Mouse (Mus musculus): ENCODE data around the gene Cdcp2. TPM values are rescaled to one million over a fixed set of nuclear protein-coding genes. Genes with fewer than 3 reads are reported as not detected.

The Cdcp2 gene
- polyA plus RNA-seq, 1 experiment: not detected

DNA sequence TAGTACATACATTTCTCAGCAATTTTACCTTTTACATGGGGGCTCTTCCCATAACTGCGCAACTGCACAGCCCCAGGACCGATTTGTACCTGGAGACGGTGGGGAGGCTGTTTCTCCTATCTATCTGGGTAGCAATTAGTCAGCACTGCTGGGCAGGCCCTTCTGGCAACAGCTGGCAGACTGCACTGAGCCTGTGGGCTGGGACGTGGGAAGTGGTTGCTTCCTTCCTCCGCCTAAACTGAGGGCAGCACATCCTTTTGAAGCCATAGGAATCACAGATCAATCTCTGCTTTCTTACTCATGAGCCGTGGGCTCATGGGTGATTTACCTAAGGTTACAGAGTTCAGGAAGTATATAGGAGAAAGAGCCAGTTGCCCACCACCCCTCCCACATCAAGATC is 37.9 kb upstream of the Cdcp2 start:
- peaks cover 65% of the 10 kb centered on the region for H3K36me3 ChIP-seq (ENCODE audit: control insufficient read depth, insufficient read depth, low read length)
- TF ChIP-seq CTCF (IDR thresholded peaks at IDR 0.05; ENCODE audit: extremely low read depth, insufficient read length, insufficient replicate concordance, low read depth, low read length): no peak
- no peak for TF ChIP-seq POLR2A (IDR thresholded peaks at IDR 0.05; ENCODE audit: low read depth, low read length)
- H3K4me3 ChIP-seq (ENCODE audit: low read depth, low read length): no peak overlapping the region
- 68% methylated on average over 6 of the region's 6 CpGs for WGBS
- no peak overlapping the region for H3K27ac ChIP-seq (ENCODE audit: insufficient read depth, low read depth, low read length)
- no peaks in the 10 kb centered on the region for H3K4me1 ChIP-seq (ENCODE audit: control insufficient read depth, insufficient read depth, insufficient read length, low read length)
- H3K27me3 ChIP-seq (ENCODE audit: control insufficient read depth, insufficient read depth, low read length): no peaks in the 10 kb centered on the region

DNA sequence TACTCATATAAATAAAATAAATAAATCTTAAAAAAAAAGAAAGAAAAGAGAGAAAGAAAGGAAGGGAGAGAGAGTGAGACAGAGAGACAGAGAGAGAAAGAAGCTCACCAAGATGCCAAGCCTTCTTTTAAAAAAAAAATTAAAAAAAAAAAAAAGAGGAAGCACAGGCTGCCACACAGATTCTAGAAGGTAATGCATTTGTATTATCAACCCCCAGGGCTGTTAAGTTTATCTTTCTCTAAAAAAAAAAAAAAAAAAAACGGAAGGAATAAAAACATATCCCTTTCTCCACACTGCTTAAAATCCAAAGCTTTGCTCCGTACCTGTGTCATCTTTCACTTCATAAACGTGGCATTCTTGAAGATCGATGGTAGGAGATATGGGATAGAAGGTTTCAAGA is 35.1 kb upstream of the Cdcp2 start:
- no peak for TF ChIP-seq POLR2A (IDR thresholded peaks at IDR 0.05; ENCODE audit: low read depth, low read length)
- Histone ChIP-seq H3K4me3 (ENCODE audit: low read depth, low read length) (no peak overlapping the region), H3K27ac (ENCODE audit: insufficient read depth, low read depth, low read length) (no peak overlapping the region), H3K27me3 (ENCODE audit: control insufficient read depth, insufficient read depth, low read length) (no peaks in the 10 kb centered on the region), H3K36me3 (ENCODE audit: control insufficient read depth, insufficient read depth, low read length) (peaks cover 56% of the 10 kb centered on the region), H3K4me1 (ENCODE audit: control insufficient read depth, insufficient read depth, insufficient read length, low read length) (peaks cover 3% of the 10 kb centered on the region; the same call in 1 of the 2 replicates)
- 86% methylated on average over 4 of the region's 4 CpGs for WGBS

- Histone ChIP-seq H3K27me3 (ENCODE audit: control insufficient read depth, insufficient read depth, low read length) (no peaks in the 10 kb centered on the region), H3K27ac (ENCODE audit: insufficient read depth, low read depth, low read length) (no peak overlapping the region), H3K4me3 (ENCODE audit: low read depth, low read length) (no peak overlapping the region), H3K36me3 (ENCODE audit: control insufficient read depth, insufficient read depth, low read length) (peaks cover 43% of the 10 kb centered on the region), H3K4me1 (ENCODE audit: control insufficient read depth, insufficient read depth, insufficient read length, low read length) (peaks cover 8% of the 10 kb centered on the region; the same call in 1 of the 2 replicates)
- TF ChIP-seq CTCF (IDR thresholded peaks at IDR 0.05; ENCODE audit: extremely low read depth, insufficient read length, insufficient replicate concordance, low read depth, low read length) (no peak), POLR2A (IDR thresholded peaks at IDR 0.05; ENCODE audit: low read depth, low read length) (no peak)
- 66% methylated on average over 3 of the region's 3 CpGs for WGBS
These were observed 33.5 kb upstream of the Cdcp2 start for GRCm38 (mm10) chr4:107063214-107063613.

GRCm38 (mm10) chr4:107064394-107065098 is 32.1 kb upstream of the Cdcp2 start:
- Histone ChIP-seq H3K27me3 (ENCODE audit: control insufficient read depth, insufficient read depth, low read length) (no peaks in the 10 kb centered on the region), H3K36me3 (ENCODE audit: control insufficient read depth, insufficient read depth, low read length) (peaks cover 33% of the 10 kb centered on the region), H3K4me3 (ENCODE audit: low read depth, low read length) (no peak overlapping the region), H3K4me1 (ENCODE audit: control insufficient read depth, insufficient read depth, insufficient read length, low read length) (peaks cover 8% of the 10 kb centered on the region; the same call in 1 of the 2 replicates), H3K27ac (ENCODE audit: insufficient read depth, low read depth, low read length) (no peak overlapping the region)
- TF ChIP-seq CTCF (IDR thresholded peaks at IDR 0.05; ENCODE audit: extremely low read depth, insufficient read length, insufficient replicate concordance, low read depth, low read length) (no peak), POLR2A (IDR thresholded peaks at IDR 0.05; ENCODE audit: low read depth, low read length) (no peak)
- WGBS: 92% methylated on average over 5 of the region's 5 CpGs

DNA sequence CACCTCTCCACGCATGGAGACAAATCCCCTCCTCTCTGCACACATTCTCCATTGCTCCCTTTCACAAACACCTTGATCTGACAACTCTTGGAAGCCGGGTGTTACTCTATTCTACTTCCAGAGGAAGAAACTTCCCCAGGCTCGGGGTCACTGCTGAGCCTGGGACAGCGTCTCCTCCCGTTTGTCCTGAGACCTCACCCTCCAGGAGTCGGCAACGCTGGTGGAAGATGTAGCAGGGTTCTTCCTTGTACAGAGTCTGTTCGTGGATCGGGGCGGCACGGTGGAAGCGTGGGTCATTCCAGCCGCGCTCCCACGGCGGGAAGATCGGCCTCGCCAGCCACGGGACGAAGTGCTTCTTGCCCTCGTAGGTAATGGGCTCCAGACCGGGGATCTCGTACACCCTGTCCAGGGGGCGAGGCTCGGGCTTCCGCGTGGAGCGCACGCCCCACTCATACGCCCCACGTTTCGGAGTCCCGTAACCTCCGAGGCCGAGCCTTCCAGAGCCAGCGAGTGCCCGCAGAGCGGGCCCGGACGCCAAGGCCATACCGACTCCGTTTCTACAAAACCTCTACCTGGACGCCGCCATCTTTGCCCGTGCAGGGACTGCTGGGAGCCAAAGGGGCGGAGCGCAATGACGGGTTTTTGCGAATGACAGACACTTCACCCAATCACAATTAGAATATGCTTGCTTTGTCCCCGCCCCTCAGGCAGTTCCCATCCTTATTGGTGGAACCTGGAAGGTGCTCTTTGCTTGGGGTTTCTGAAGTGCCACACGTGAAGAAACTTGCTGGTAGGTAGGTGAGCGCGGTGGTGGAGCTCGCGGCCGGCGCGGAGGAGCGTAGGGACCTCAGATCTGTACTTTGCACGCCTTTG is 30.2 kb upstream of the Cdcp2 start, which contains the start of the genes Mrpl37 and Cyb5rl:
Mrpl37 (minus strand) TSS at position 617 of the 873 bp plus-strand sequence.
Cyb5rl (plus strand) TSS at position 737 of the 873 bp plus-strand sequence.
- Histone ChIP-seq H3K27me3 (ENCODE audit: control insufficient read depth, insufficient read depth, low read length) (no peaks in the 10 kb centered on the region), H3K27ac (ENCODE audit: insufficient read depth, low read depth, low read length) (0 out of 2 replicates have a peak within 1 kb of the TSS, but pooled peaks have one; percentile 5), H3K4me3 (ENCODE audit: low read depth, low read length) (peak within 1 kb of the TSS; percentile 79), H3K36me3 (ENCODE audit: control insufficient read depth, insufficient read depth, low read length) (peaks cover 18% of the 10 kb centered on the region), H3K4me1 (ENCODE audit: control insufficient read depth, insufficient read depth, insufficient read length, low read length) (peaks cover 8% of the 10 kb centered on the region; the same call in 1 of the 2 replicates)
- WGBS: 1% methylated on average over 60 of the region's 60 CpGs
- TF ChIP-seq POLR2A (IDR thresholded peaks at IDR 0.05; ENCODE audit: low read depth, low read length): peak; percentile 84
- TF ChIP-seq CTCF (IDR thresholded peaks at IDR 0.05; ENCODE audit: extremely low read depth, insufficient read length, insufficient replicate concordance, low read depth, low read length): no peak

DNA sequence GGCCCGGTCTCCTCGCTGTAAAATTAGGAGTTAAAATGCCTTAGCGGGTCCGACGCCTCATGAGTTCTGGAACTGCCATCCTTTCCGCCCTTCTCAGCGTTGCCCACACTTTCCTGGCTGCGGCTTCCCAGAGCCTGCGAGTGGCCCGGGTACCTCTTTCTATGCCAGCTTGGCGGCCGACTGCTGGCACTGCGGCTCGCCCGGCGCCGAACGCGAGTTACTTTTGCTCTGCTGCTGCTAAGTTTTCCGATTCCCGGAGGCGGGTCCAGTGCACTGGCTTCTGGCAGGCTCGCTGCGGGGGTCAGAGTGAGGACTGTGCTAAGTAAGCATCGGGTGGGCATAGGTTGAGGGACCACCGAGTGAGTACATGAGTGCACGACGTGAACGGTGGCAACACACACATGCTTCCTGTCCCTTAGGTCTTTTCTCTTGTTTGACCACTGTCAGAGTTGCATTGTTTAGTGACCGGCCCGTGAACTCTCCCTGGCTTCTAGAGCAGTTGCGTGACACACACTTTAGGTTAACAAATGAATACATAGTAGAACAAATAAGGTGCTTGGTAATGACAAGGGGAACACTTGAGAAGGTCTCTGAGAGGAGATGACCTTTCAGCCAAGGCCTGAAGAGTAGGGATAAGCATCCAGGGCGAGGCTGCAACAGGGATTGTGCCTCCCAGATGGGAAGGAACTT is 29.4 kb upstream of the Cdcp2 start:
- H3K4me1 ChIP-seq (ENCODE audit: control insufficient read depth, insufficient read depth, insufficient read length, low read length): peaks cover 8% of the 10 kb centered on the region; the same call in 1 of the 2 replicates
- 4% methylated on average over 33 of the region's 33 CpGs for WGBS
- H3K27me3 ChIP-seq (ENCODE audit: control insufficient read depth, insufficient read depth, low read length): no peaks in the 10 kb centered on the region
- peaks cover 13% of the 10 kb centered on the region for H3K36me3 ChIP-seq (ENCODE audit: control insufficient read depth, insufficient read depth, low read length)
- H3K4me3 ChIP-seq (ENCODE audit: low read depth, low read length): peak overlapping the region; percentile 79
- H3K27ac ChIP-seq (ENCODE audit: insufficient read depth, low read depth, low read length): 0 out of 2 replicates have a peak overlapping the region, but pooled peaks have one; percentile 5
- TF ChIP-seq POLR2A (IDR thresholded peaks at IDR 0.05; ENCODE audit: low read depth, low read length): no peak
- TF ChIP-seq CTCF (IDR thresholded peaks at IDR 0.05; ENCODE audit: extremely low read depth, insufficient read length, insufficient replicate concordance, low read depth, low read length): no peak
